Mouse (Mus musculus): ENCODE data around the gene Fank1. TPM values are rescaled to one million over a fixed set of nuclear protein-coding genes. Genes with fewer than 3 reads are reported as not detected.

Fank1 gene
- polyA plus RNA-seq, 1 experiment from 2014 or later, result 0.64 TPM

DNA sequence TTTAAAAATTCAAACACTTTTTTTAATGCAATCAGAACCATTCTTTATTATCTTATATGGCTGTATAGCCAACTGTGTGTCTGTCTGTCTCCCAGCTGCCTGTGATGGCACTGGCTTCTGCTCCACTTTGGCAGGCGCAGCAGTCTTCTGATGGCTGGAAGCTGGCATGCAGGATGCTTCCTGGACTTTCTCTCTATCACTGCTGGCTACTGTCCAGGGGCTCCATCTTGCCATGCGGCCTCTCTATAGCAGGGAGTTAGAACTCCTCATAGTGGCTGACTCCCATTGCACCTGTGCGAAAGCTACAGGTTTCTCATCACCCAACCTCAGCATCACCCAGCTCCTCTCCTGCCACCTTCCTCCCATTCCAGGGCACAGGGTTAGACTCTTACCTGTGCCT lies 81.8 kb downstream of the Fank1 start:
- DNase-seq (ENCODE audit: low spot score), result no peak

GRCm38 (mm10) chr7:133859548-133859947 lies 82.9 kb downstream of the Fank1 start:
- WGBS, result 33% methylated on average over 4 of the region's 4 CpGs
- Histone ChIP-seq H3K36me3 (ENCODE audit: control insufficient read depth, insufficient read depth, low read length) (no peaks in the 10 kb centered on the region), H3K9me3 (ENCODE audit: control insufficient read depth, low read length) (no peaks in the 10 kb centered on the region), H3K27me3 (replicated peaks; ENCODE audit: control insufficient read depth, insufficient read depth, low read length) (no peaks in the 10 kb centered on the region), H3K4me1 (replicated peaks; ENCODE audit: control insufficient read depth, insufficient read depth, low read length) (peaks cover 3% of the 10 kb centered on the region; the same call in 1 of the 2 replicates), H3K27ac (ENCODE audit: low read depth) (no peak overlapping the region), H3K9ac (ENCODE audit: low read length) (no peak overlapping the region), H3K4me3 (ENCODE audit: low read depth, low read length) (no peak overlapping the region), H3K4me2 (ENCODE audit: low read length) (no peak overlapping the region)
- DNase-seq (ENCODE audit: low spot score) (no peak), ATAC-seq (replicated peaks; ENCODE audit: low FRiP score, low TSS enrichment, low read depth) (no peak)

More for the DNA sequence above, 81.8 kb downstream of the Fank1 start:
- 85% methylated on average over 3 of the region's 3 CpGs for WGBS
- H3K9ac ChIP-seq (ENCODE audit: low read length), result no peak overlapping the region
- H3K9me3 ChIP-seq (ENCODE audit: control insufficient read depth, low read length), result no peaks in the 10 kb centered on the region
- H3K27ac ChIP-seq (ENCODE audit: low read depth), result no peak overlapping the region
- H3K4me3 ChIP-seq (ENCODE audit: low read depth, low read length), result no peak overlapping the region
- ATAC-seq (replicated peaks; ENCODE audit: low FRiP score, low TSS enrichment, low read depth), result no peak
- H3K36me3 ChIP-seq (ENCODE audit: control insufficient read depth, insufficient read depth, low read length), result no peaks in the 10 kb centered on the region
- no peaks in the 10 kb centered on the region for H3K27me3 ChIP-seq (replicated peaks; ENCODE audit: control insufficient read depth, insufficient read depth, low read length)
- H3K4me2 ChIP-seq (ENCODE audit: low read length), result no peak overlapping the region
- peaks cover 3% of the 10 kb centered on the region; the same call in 1 of the 2 replicates for H3K4me1 ChIP-seq (replicated peaks; ENCODE audit: control insufficient read depth, insufficient read depth, low read length)

- Histone ChIP-seq H3K9ac (ENCODE audit: low read length) (no peak overlapping the region), H3K27me3 (replicated peaks; ENCODE audit: control insufficient read depth, insufficient read depth, low read length) (no peaks in the 10 kb centered on the region), H3K4me3 (ENCODE audit: low read depth, low read length) (no peak overlapping the region), H3K27ac (ENCODE audit: low read depth) (no peak overlapping the region), H3K4me1 (replicated peaks; ENCODE audit: control insufficient read depth, insufficient read depth, low read length) (peaks cover 3% of the 10 kb centered on the region; the same call in 1 of the 2 replicates), H3K36me3 (ENCODE audit: control insufficient read depth, insufficient read depth, low read length) (no peaks in the 10 kb centered on the region), H3K4me2 (ENCODE audit: low read length) (no peak overlapping the region), H3K9me3 (ENCODE audit: control insufficient read depth, low read length) (no peaks in the 10 kb centered on the region)
- DNase-seq (ENCODE audit: low spot score) (no peak), ATAC-seq (replicated peaks; ENCODE audit: low FRiP score, low TSS enrichment, low read depth) (no peak)
- 94% methylated on average over 6 of the region's 6 CpGs for WGBS
These were observed 85.6 kb downstream of the Fank1 start for GRCm38 (mm10) chr7:133862233-133862632.

DNA sequence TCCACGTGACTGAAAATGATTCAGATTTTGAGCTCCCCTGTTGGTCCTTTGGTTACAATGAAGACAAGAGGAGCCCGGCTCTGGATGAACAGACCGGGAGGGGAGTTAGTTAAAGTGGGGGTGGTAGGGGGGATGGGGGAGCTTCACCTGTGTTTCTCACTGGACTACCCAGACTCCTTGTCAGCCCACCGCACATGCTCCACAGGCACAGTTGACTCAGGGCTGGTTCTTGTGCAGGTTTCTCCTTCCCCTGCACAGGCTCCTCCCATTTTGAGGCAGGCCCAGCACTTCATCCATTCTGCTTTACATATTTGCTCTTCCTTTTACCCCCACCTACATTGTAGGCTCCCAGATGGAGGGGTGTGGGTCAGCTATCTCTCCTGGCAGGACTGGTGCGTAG lies 86.1 kb downstream of the Fank1 start:
- Histone ChIP-seq H3K9ac (ENCODE audit: low read length) (no peak overlapping the region), H3K4me2 (ENCODE audit: low read length) (no peak overlapping the region), H3K36me3 (ENCODE audit: control insufficient read depth, insufficient read depth, low read length) (no peaks in the 10 kb centered on the region), H3K9me3 (ENCODE audit: control insufficient read depth, low read length) (no peaks in the 10 kb centered on the region), H3K4me3 (ENCODE audit: low read depth, low read length) (no peak overlapping the region), H3K4me1 (replicated peaks; ENCODE audit: control insufficient read depth, insufficient read depth, low read length) (peaks cover 3% of the 10 kb centered on the region; the same call in 1 of the 2 replicates), H3K27ac (ENCODE audit: low read depth) (no peak overlapping the region), H3K27me3 (replicated peaks; ENCODE audit: control insufficient read depth, insufficient read depth, low read length) (no peaks in the 10 kb centered on the region)
- DNase-seq (ENCODE audit: low spot score) (no peak), ATAC-seq (replicated peaks; ENCODE audit: low FRiP score, low TSS enrichment, low read depth) (no peak)
- WGBS, result 86% methylated on average over 5 of the region's 5 CpGs

DNA sequence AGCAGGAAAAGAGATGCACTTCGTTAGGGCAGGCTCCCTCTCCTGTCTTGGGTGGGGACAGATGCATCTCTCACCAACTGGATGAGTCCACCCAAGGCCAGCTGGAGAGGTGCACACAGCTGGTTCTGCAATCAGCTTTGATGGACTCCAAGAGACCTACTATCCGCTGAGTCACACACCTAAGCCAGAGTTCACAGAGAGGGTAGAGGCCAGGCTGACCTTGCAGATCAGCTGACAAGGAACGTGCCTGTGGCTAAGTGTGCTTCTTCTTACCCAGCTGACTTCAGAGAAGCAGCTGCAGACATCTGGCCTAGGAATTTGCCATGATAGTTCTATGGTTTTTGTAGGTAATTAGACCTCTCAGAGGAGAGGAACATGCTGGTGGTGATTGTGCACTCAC lies 86.5 kb downstream of the Fank1 start:
- H3K9me3 ChIP-seq (ENCODE audit: control insufficient read depth, low read length), result no peaks in the 10 kb centered on the region
- H3K27me3 ChIP-seq (replicated peaks; ENCODE audit: control insufficient read depth, insufficient read depth, low read length), result no peaks in the 10 kb centered on the region
- H3K4me1 ChIP-seq (replicated peaks; ENCODE audit: control insufficient read depth, insufficient read depth, low read length), result peaks cover 3% of the 10 kb centered on the region; the same call in 1 of the 2 replicates
- no peaks in the 10 kb centered on the region for H3K36me3 ChIP-seq (ENCODE audit: control insufficient read depth, insufficient read depth, low read length)
- no peak overlapping the region for H3K27ac ChIP-seq (ENCODE audit: low read depth)
- no peak; the same call in 1 of the 2 replicates for ATAC-seq (replicated peaks; ENCODE audit: low FRiP score, low TSS enrichment, low read depth)
- H3K9ac ChIP-seq (ENCODE audit: low read length), result no peak overlapping the region
- H3K4me2 ChIP-seq (ENCODE audit: low read length), result no peak overlapping the region
- 54% methylated on average over 3 of the region's 3 CpGs for WGBS
- H3K4me3 ChIP-seq (ENCODE audit: low read depth, low read length), result no peak overlapping the region
- peak; percentile 54 for DNase-seq (ENCODE audit: low spot score)

- 88% methylated on average over 4 of the region's 4 CpGs for WGBS
- H3K9ac ChIP-seq (ENCODE audit: low read length), result no peak overlapping the region
These were observed 87.0 kb downstream of the Fank1 start for GRCm38 (mm10) chr7:133863684-133864083.

GRCm38 (mm10) chr7:133870265-133870664 lies 93.6 kb downstream of the Fank1 start:
- no peak overlapping the region for H3K27ac ChIP-seq (ENCODE audit: low read depth)
- H3K4me1 ChIP-seq (replicated peaks; ENCODE audit: control insufficient read depth, insufficient read depth, low read length), result no peaks in the 10 kb centered on the region
- ATAC-seq (replicated peaks; ENCODE audit: low FRiP score, low TSS enrichment, low read depth) (no peak), DNase-seq (ENCODE audit: low spot score) (no peak)
- H3K27me3 ChIP-seq (replicated peaks; ENCODE audit: control insufficient read depth, insufficient read depth, low read length), result no peaks in the 10 kb centered on the region
- no peak overlapping the region for H3K4me2 ChIP-seq (ENCODE audit: low read length)
- H3K9me3 ChIP-seq (ENCODE audit: control insufficient read depth, low read length), result no peaks in the 10 kb centered on the region
- no peak overlapping the region for H3K9ac ChIP-seq (ENCODE audit: low read length)
- no peaks in the 10 kb centered on the region for H3K36me3 ChIP-seq (ENCODE audit: control insufficient read depth, insufficient read depth, low read length)
- H3K4me3 ChIP-seq (ENCODE audit: low read depth, low read length), result no peak overlapping the region
- WGBS, result 89% methylated on average over 4 of the region's 4 CpGs

More at GRCm38 (mm10) chr7:133863684-133864083, 87.0 kb downstream of the Fank1 start:
- no peak overlapping the region for H3K4me2 ChIP-seq (ENCODE audit: low read length)
- H3K9me3 ChIP-seq (ENCODE audit: control insufficient read depth, low read length), result no peaks in the 10 kb centered on the region
- H3K4me3 ChIP-seq (ENCODE audit: low read depth, low read length), result no peak overlapping the region
- ATAC-seq (replicated peaks; ENCODE audit: low FRiP score, low TSS enrichment, low read depth), result no peak
- H3K36me3 ChIP-seq (ENCODE audit: control insufficient read depth, insufficient read depth, low read length), result no peaks in the 10 kb centered on the region
- no peak overlapping the region for H3K27ac ChIP-seq (ENCODE audit: low read depth)
- no peak for DNase-seq (ENCODE audit: low spot score)
- peaks cover 3% of the 10 kb centered on the region; the same call in 1 of the 2 replicates for H3K4me1 ChIP-seq (replicated peaks; ENCODE audit: control insufficient read depth, insufficient read depth, low read length)
- no peaks in the 10 kb centered on the region for H3K27me3 ChIP-seq (replicated peaks; ENCODE audit: control insufficient read depth, insufficient read depth, low read length)

GRCm38 (mm10) chr7:133872701-133873100 lies 96.0 kb downstream of the Fank1 start:
- Histone ChIP-seq H3K4me2 (ENCODE audit: low read length) (no peak overlapping the region), H3K36me3 (ENCODE audit: control insufficient read depth, insufficient read depth, low read length) (no peaks in the 10 kb centered on the region), H3K27me3 (replicated peaks; ENCODE audit: control insufficient read depth, insufficient read depth, low read length) (no peaks in the 10 kb centered on the region), H3K9me3 (ENCODE audit: control insufficient read depth, low read length) (no peaks in the 10 kb centered on the region), H3K9ac (ENCODE audit: low read length) (no peak overlapping the region), H3K27ac (ENCODE audit: low read depth) (no peak overlapping the region), H3K4me1 (replicated peaks; ENCODE audit: control insufficient read depth, insufficient read depth, low read length) (no peaks in the 10 kb centered on the region), H3K4me3 (ENCODE audit: low read depth, low read length) (no peak overlapping the region)
- 81% methylated on average over 5 of the region's 5 CpGs for WGBS
- no peak for ATAC-seq (replicated peaks; ENCODE audit: low FRiP score, low TSS enrichment, low read depth)
- DNase-seq (ENCODE audit: low spot score), result no peak

- H3K4me1 ChIP-seq (replicated peaks; ENCODE audit: control insufficient read depth, insufficient read depth, low read length), result no peaks in the 10 kb centered on the region
- no peak overlapping the region for H3K4me2 ChIP-seq (ENCODE audit: low read length)
- H3K27me3 ChIP-seq (replicated peaks; ENCODE audit: control insufficient read depth, insufficient read depth, low read length), result no peaks in the 10 kb centered on the region
- no peak overlapping the region for H3K9ac ChIP-seq (ENCODE audit: low read length)
- no peaks in the 10 kb centered on the region for H3K9me3 ChIP-seq (ENCODE audit: control insufficient read depth, low read length)
- ATAC-seq (replicated peaks; ENCODE audit: low FRiP score, low TSS enrichment, low read depth), result no peak
- no peak for DNase-seq (ENCODE audit: low spot score)
- WGBS, result 67% methylated on average over 3 of the region's 3 CpGs
- no peak overlapping the region for H3K4me3 ChIP-seq (ENCODE audit: low read depth, low read length)
- no peaks in the 10 kb centered on the region for H3K36me3 ChIP-seq (ENCODE audit: control insufficient read depth, insufficient read depth, low read length)
- no peak overlapping the region for H3K27ac ChIP-seq (ENCODE audit: low read depth)
These were observed 99.5 kb downstream of the Fank1 start for GRCm38 (mm10) chr7:133876139-133876538.

Data from intestine, embryonic 14.5 days (tissue).